ENCODE assay signal across 25 mouse cellular contexts in the genomic region with DNA sequence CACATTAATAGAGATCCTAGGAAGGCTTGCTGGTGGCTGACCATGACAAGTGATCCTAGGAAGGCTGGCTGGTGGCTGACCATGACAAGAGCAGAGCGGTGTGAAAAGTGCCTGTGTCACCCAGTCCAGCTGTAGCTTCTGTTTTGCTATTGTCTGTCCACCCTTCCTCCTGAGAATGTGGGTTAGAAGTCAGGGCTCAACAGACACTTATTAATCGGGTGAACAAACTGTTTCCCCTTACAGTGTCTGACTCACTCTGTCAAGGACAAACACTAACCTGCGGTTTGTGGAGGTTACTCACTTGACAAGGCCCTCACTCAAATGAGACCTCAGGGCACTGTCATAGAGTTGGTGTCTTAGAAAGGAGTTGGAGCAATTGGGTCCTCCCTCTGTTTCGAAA. TPM values are rescaled to one million over a fixed set of nuclear protein-coding genes. Genes with fewer than 3 reads are reported as not detected.
DNase-seq lines count a peak whose midpoint lies in the region; ATAC-seq and TF ChIP-seq lines count a peak whose summit lies in the region.
"Had no signal": no experiment of that assay in that cellular context is flagged by ENCODE, and none has a peak within 500 bp of the region (broad histone marks: within the 10 kb centered on the region; RNA-seq: fewer than 3 reads in every experiment).

No protein-coding gene starts in this region.

- WGBS in lung, postnatal 0 days, result 77% methylated on average over 4 of the region's 4 CpGs

- no peak overlapping the region for H3K9ac ChIP-seq in lung, postnatal 0 days (replicated peaks; ENCODE audit: low read depth)
- H3K9ac ChIP-seq: embryonic facial prominence, embryonic 15.5 days; neural tube, embryonic 15.5 days had no signal

- peaks cover 2% of the 10 kb centered on the region; the same call in 1 of the 2 replicates for H3K4me1 ChIP-seq in lung, postnatal 0 days (ENCODE audit: insufficient read depth, low read depth, low read length)
- H3K4me1 ChIP-seq: neural tube, embryonic 15.5 days had no signal

- H3K36me3 ChIP-seq in lung, postnatal 0 days (ENCODE audit: insufficient read depth, low read length), result no peaks in the 10 kb centered on the region

- H3K9me3 ChIP-seq in lung, postnatal 0 days (ENCODE audit: low read length), result no peaks in the 10 kb centered on the region
- H3K9me3 ChIP-seq: embryonic facial prominence, embryonic 15.5 days; hindbrain, embryonic 10.5 days; limb, embryonic 10.5 days; neural tube, embryonic 15.5 days had no signal

- H3K27me3 ChIP-seq in lung, postnatal 0 days (replicated peaks; ENCODE audit: insufficient read depth, low read length), result no peaks in the 10 kb centered on the region
- H3K27me3 ChIP-seq: embryonic facial prominence, embryonic 15.5 days; neural tube, embryonic 15.5 days had no signal

- no peak overlapping the region for H3K4me2 ChIP-seq in lung, postnatal 0 days (replicated peaks; ENCODE audit: low read depth, low read length)
- H3K4me2 ChIP-seq: embryonic facial prominence, embryonic 15.5 days; heart, embryonic 11.5 days; midbrain, embryonic 11.5 days; neural tube, embryonic 15.5 days had no signal

- TF ChIP-seq EP300 in lung, postnatal 0 days (IDR thresholded peaks at IDR 0.05), result no peak

- TF ChIP-seq CTCF in lung, postnatal 0 days (IDR thresholded peaks at IDR 0.05), result no peak

- no peak overlapping the region for H3K4me3 ChIP-seq in lung, postnatal 0 days (ENCODE audit: low read depth, low read length)
- H3K4me3 ChIP-seq: embryonic facial prominence, embryonic 15.5 days; hindbrain, embryonic 10.5 days; layer of hippocampus, adult 2 months; limb, embryonic 10.5 days; neural tube, embryonic 15.5 days had no signal

- ATAC-seq in lung, postnatal 0 days, result no peak
- no peak for ATAC-seq in monocyte, adult 5-6 weeks (replicated peaks; ENCODE audit: insufficient number of reproducible peaks, low FRiP score, low TSS enrichment, poor library complexity, severe bottlenecking)
- ATAC-seq: activated CD4-positive, CD25-positive, alpha-beta regulatory T cell, adult 4 months; forebrain, embryonic 14.5 days; hindbrain, postnatal 0 days; intestine, embryonic 16.5 days had no signal

- no peak overlapping the region for H3K27ac ChIP-seq in lung, postnatal 0 days (ENCODE audit: low read length)
- H3K27ac ChIP-seq: embryonic facial prominence, embryonic 15.5 days; hindbrain, embryonic 10.5 days; hindbrain, postnatal 0 days; layer of hippocampus, adult 2 months; limb, embryonic 10.5 days; neural tube, embryonic 15.5 days had no signal

- DNase-seq in adrenal gland, adult (ENCODE audit: inconsistent age in 2 of 2, low spot score in 1 of 2), result peak; percentile 65 to 82
- no peak for DNase-seq in adrenal gland, postnatal 25 days
- peak; percentile 26 for DNase-seq in lung, postnatal 0 days (ENCODE audit: low spot score)
- no peak for DNase-seq in lung, postnatal 10 days
- DNase-seq in adrenal gland, postnatal 14 days, result peak; percentile 34
- no peak for DNase-seq in right cerebral cortex, postnatal 25 days
- DNase-seq: cerebellum, adult 11 months; heart, postnatal 10 days; kidney, adult 9 months; kidney, postnatal 14 days; liver; right cerebral cortex, adult 18-20 months; thymus, postnatal 14 days had no signal

RNA-seq across cellular contexts. Expression of a gene that starts 35.1 kb away (rescaled TPM):
- 7.4 and 7.6 TPM in 2 replicates for total RNA-seq in adrenal gland, postnatal 25 days (2021)
- 4.7 and 6.2 TPM in 2 replicates for polyA plus RNA-seq in lung, postnatal 0 days (2015; fragmentation: Nextera tagmentation; extraction: Ambion mirVana)
- 6.2 and 6.5 TPM in 2 replicates for total RNA-seq in adrenal gland, postnatal 14 days (2021)
- total RNA-seq in monocyte, adult 5-6 weeks (2017), result 1.6 to 2.2 TPM (median 2.1 TPM) in 3 replicates

RNA-seq across cellular contexts. Expression of a gene that starts 35.4 kb away (rescaled TPM):
- total RNA-seq in adrenal gland, postnatal 25 days (2021), result 9.6 and 10.2 TPM in 2 replicates
- polyA plus RNA-seq in lung, postnatal 0 days (2015; fragmentation: Nextera tagmentation; extraction: Ambion mirVana), result 4.8 and 5.3 TPM in 2 replicates
- total RNA-seq in adrenal gland, postnatal 14 days (2021), result 10.0 and 11.6 TPM in 2 replicates
- 16.6 to 38.3 TPM (median 31.8 TPM) in 3 replicates for total RNA-seq in monocyte, adult 5-6 weeks (2017)

Comparison
In these comparisons a context has a peak if more than half of its experiments do, and no peak if none do; other contexts are left out.
1. DNase-seq: peak in adrenal gland, adult (2 of 2), lung, postnatal 0 days (single experiment) and adrenal gland, postnatal 14 days (single experiment); none in adrenal gland, postnatal 25 days (single experiment), lung, postnatal 10 days (single experiment) and right cerebral cortex, postnatal 25 days (single experiment).